Mouse (Mus musculus): ENCODE results near the gene Zfp367. TPM values are rescaled to one million over a fixed set of nuclear protein-coding genes. Genes with fewer than 3 reads are reported as not detected.
A peak's percentile ranks its signal among the peaks of the same experiment; 100 is the strongest.

Zfp367 gene
- total and polyA plus RNA-seq, 3 experiments, result 6.6 to 51.7 (median 38.6) TPM

- Histone ChIP-seq H3K4me3 (ENCODE audit: low read depth, low read length) (no peak overlapping the region), H3K27me3 (ENCODE audit: insufficient read depth, low read length) (peaks cover 16% of the 10 kb centered on the region), H3K36me3 (replicated peaks) (no peaks in the 10 kb centered on the region), H3K9me3 (replicated peaks) (no peaks in the 10 kb centered on the region), H3K4me1 (ENCODE audit: insufficient read depth, low read depth, low read length) (no peaks in the 10 kb centered on the region)
- TF ChIP-seq TAL1 (conservative IDR thresholded peaks at IDR 0.05; ENCODE audit: low read depth, low read length), result no peak
- TF ChIP-seq GATA2 (IDR thresholded peaks at IDR 0.05; ENCODE audit: borderline replicate concordance, low read depth, low read length), result no peak
- TF ChIP-seq CTCF (IDR thresholded peaks at IDR 0.05; ENCODE audit: low read depth, low read length), result no peak
- no peak for TF ChIP-seq POLR2AphosphoS5 (IDR thresholded peaks at IDR 0.05; ENCODE audit: insufficient replicate concordance, low read depth, low read length)
- ATAC-seq (ENCODE audit: extremely low read depth, insufficient number of reproducible peaks, low FRiP score, poor library complexity, severe bottlenecking), result no peak
- no peak for DNase-seq (ENCODE audit: low spot score)
Measured at GRCm38 (mm10) chr13:64107535-64107934, 45.5 kb downstream of the Zfp367 start.

- TF ChIP-seq TAL1 (conservative IDR thresholded peaks at IDR 0.05; ENCODE audit: low read depth, low read length) (no peak), CTCF (IDR thresholded peaks at IDR 0.05; ENCODE audit: low read depth, low read length) (no peak), GATA1 (IDR thresholded peaks at IDR 0.05; ENCODE audit: borderline replicate concordance, low read length) (no peak), GATA2 (IDR thresholded peaks at IDR 0.05; ENCODE audit: borderline replicate concordance, low read depth, low read length) (no peak), POLR2AphosphoS5 (IDR thresholded peaks at IDR 0.05; ENCODE audit: insufficient replicate concordance, low read depth, low read length) (no peak)
- ATAC-seq (ENCODE audit: extremely low read depth, insufficient number of reproducible peaks, low FRiP score, poor library complexity, severe bottlenecking) (no peak), DNase-seq (ENCODE audit: low spot score) (no peak)
- no peaks in the 10 kb centered on the region for H3K4me1 ChIP-seq (ENCODE audit: insufficient read depth, low read depth, low read length)
- H3K4me3 ChIP-seq (ENCODE audit: low read depth, low read length), result no peak overlapping the region
- H3K36me3 ChIP-seq (replicated peaks), result no peaks in the 10 kb centered on the region
- peaks cover 16% of the 10 kb centered on the region for H3K27me3 ChIP-seq (ENCODE audit: insufficient read depth, low read length)
- H3K9me3 ChIP-seq (replicated peaks), result no peaks in the 10 kb centered on the region
Measured at GRCm38 (mm10) chr13:64107105-64107504, 45.9 kb downstream of the Zfp367 start.

GRCm38 (mm10) chr13:64105690-64106089 is 47.3 kb downstream of the Zfp367 start:
- TF ChIP-seq CTCF (IDR thresholded peaks at IDR 0.05; ENCODE audit: low read depth, low read length), result no peak
- no peak for TF ChIP-seq GATA2 (IDR thresholded peaks at IDR 0.05; ENCODE audit: borderline replicate concordance, low read depth, low read length)
- TF ChIP-seq POLR2AphosphoS5 (IDR thresholded peaks at IDR 0.05; ENCODE audit: insufficient replicate concordance, low read depth, low read length), result no peak
- no peak for TF ChIP-seq TAL1 (conservative IDR thresholded peaks at IDR 0.05; ENCODE audit: low read depth, low read length)
- TF ChIP-seq GATA1 (IDR thresholded peaks at IDR 0.05; ENCODE audit: borderline replicate concordance, low read length), result no peak
- ATAC-seq (ENCODE audit: extremely low read depth, insufficient number of reproducible peaks, low FRiP score, poor library complexity, severe bottlenecking), result no peak
- no peak for DNase-seq (ENCODE audit: low spot score)
- H3K36me3 ChIP-seq (replicated peaks), result no peaks in the 10 kb centered on the region
- no peaks in the 10 kb centered on the region for H3K9me3 ChIP-seq (replicated peaks)
- no peaks in the 10 kb centered on the region for H3K4me1 ChIP-seq (ENCODE audit: insufficient read depth, low read depth, low read length)
- H3K27me3 ChIP-seq (ENCODE audit: insufficient read depth, low read length), result peaks cover 16% of the 10 kb centered on the region
- H3K4me3 ChIP-seq (ENCODE audit: low read depth, low read length), result no peak overlapping the region

GRCm38 (mm10) chr13:64100186-64100585 is 52.8 kb downstream of the Zfp367 start:
- TF ChIP-seq POLR2AphosphoS5 (IDR thresholded peaks at IDR 0.05; ENCODE audit: insufficient replicate concordance, low read depth, low read length), result no peak
- TF ChIP-seq CTCF (IDR thresholded peaks at IDR 0.05; ENCODE audit: low read depth, low read length), result peak; percentile 69
- ATAC-seq (ENCODE audit: extremely low read depth, insufficient number of reproducible peaks, low FRiP score, poor library complexity, severe bottlenecking) (no peak), DNase-seq (ENCODE audit: low spot score) (no peak)
- Histone ChIP-seq H3K4me1 (ENCODE audit: insufficient read depth, low read depth, low read length) (no peaks in the 10 kb centered on the region), H3K27me3 (ENCODE audit: insufficient read depth, low read length) (peaks cover 3% of the 10 kb centered on the region), H3K9me3 (replicated peaks) (no peaks in the 10 kb centered on the region), H3K36me3 (replicated peaks) (no peaks in the 10 kb centered on the region), H3K4me3 (ENCODE audit: low read depth, low read length) (no peak overlapping the region)

- Histone ChIP-seq H3K4me3 (ENCODE audit: low read depth, low read length) (no peak overlapping the region), H3K4me1 (ENCODE audit: insufficient read depth, low read depth, low read length) (no peaks in the 10 kb centered on the region), H3K27me3 (ENCODE audit: insufficient read depth, low read length) (no peaks in the 10 kb centered on the region; the same call in 1 of the 2 replicates), H3K9me3 (replicated peaks) (no peaks in the 10 kb centered on the region), H3K36me3 (replicated peaks) (no peaks in the 10 kb centered on the region)
- no peak for DNase-seq (ENCODE audit: low spot score)
- no peak for ATAC-seq (ENCODE audit: extremely low read depth, insufficient number of reproducible peaks, low FRiP score, poor library complexity, severe bottlenecking)
- TF ChIP-seq TAL1 (conservative IDR thresholded peaks at IDR 0.05; ENCODE audit: low read depth, low read length) (no peak), CTCF (IDR thresholded peaks at IDR 0.05; ENCODE audit: low read depth, low read length) (peak; percentile 35; the same call in 1 of the 2 replicates)
Measured at GRCm38 (mm10) chr13:64098992-64099391, 54.0 kb downstream of the Zfp367 start.

- H3K27me3 ChIP-seq (ENCODE audit: insufficient read depth, low read length), result peaks cover 3% of the 10 kb centered on the region
- no peak for DNase-seq (ENCODE audit: low spot score)
- H3K9me3 ChIP-seq (replicated peaks), result no peaks in the 10 kb centered on the region
- ATAC-seq (ENCODE audit: extremely low read depth, insufficient number of reproducible peaks, low FRiP score, poor library complexity, severe bottlenecking), result no peak
- no peaks in the 10 kb centered on the region for H3K36me3 ChIP-seq (replicated peaks)
- TF ChIP-seq GATA2 (IDR thresholded peaks at IDR 0.05; ENCODE audit: borderline replicate concordance, low read depth, low read length), result no peak
- no peak for TF ChIP-seq GATA1 (IDR thresholded peaks at IDR 0.05; ENCODE audit: borderline replicate concordance, low read length)
- TF ChIP-seq CTCF (IDR thresholded peaks at IDR 0.05; ENCODE audit: low read depth, low read length), result peak; percentile 39; the same call in 1 of the 2 replicates
- no peaks in the 10 kb centered on the region for H3K4me1 ChIP-seq (ENCODE audit: insufficient read depth, low read depth, low read length)
- H3K4me3 ChIP-seq (ENCODE audit: low read depth, low read length), result no peak overlapping the region
Measured at GRCm38 (mm10) chr13:64093341-64093740, 59.7 kb downstream of the Zfp367 start.

GRCm38 (mm10) chr13:64092752-64093151 is 60.2 kb downstream of the Zfp367 start:
- Histone ChIP-seq H3K4me1 (ENCODE audit: insufficient read depth, low read depth, low read length) (no peaks in the 10 kb centered on the region), H3K27me3 (ENCODE audit: insufficient read depth, low read length) (peaks cover 3% of the 10 kb centered on the region), H3K36me3 (replicated peaks) (no peaks in the 10 kb centered on the region), H3K9me3 (replicated peaks) (no peaks in the 10 kb centered on the region), H3K4me3 (ENCODE audit: low read depth, low read length) (no peak overlapping the region)
- DNase-seq (ENCODE audit: low spot score), result no peak
- ATAC-seq (ENCODE audit: extremely low read depth, insufficient number of reproducible peaks, low FRiP score, poor library complexity, severe bottlenecking), result no peak
- TF ChIP-seq POLR2AphosphoS5 (IDR thresholded peaks at IDR 0.05; ENCODE audit: insufficient replicate concordance, low read depth, low read length), result no peak
- TF ChIP-seq GATA1 (IDR thresholded peaks at IDR 0.05; ENCODE audit: borderline replicate concordance, low read length), result no peak
- no peak for TF ChIP-seq GATA2 (IDR thresholded peaks at IDR 0.05; ENCODE audit: borderline replicate concordance, low read depth, low read length)
- no peak for TF ChIP-seq CTCF (IDR thresholded peaks at IDR 0.05; ENCODE audit: low read depth, low read length)
- TF ChIP-seq TAL1 (conservative IDR thresholded peaks at IDR 0.05; ENCODE audit: low read depth, low read length), result no peak

Data from G1E (cell line).